In the genomic region with DNA sequence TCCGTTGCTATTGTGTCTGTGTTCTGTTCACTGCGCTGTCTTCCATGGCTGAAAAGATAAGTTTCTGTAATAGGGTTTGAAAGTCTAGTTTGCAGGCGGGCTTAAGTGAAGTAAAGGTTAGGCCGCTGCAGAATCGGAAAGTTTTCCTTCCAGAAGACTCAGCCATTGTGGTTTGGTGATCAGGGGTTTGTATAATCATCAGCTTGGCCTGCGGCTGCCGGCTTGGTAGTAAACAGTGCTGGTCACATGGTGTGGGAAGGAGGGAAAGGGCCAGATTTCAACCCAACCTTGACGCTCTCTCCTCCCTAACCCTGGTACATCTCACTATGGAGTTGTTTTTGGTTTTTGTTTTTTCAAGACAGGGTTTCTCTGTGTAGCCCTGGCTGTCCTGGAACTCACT, we compare ENCODE assay signal across 8 mouse cellular contexts. TPM values are rescaled to one million over a fixed set of nuclear protein-coding genes. Genes with fewer than 3 reads are reported as not detected.
DNase-seq lines count a peak whose midpoint lies in the region; ATAC-seq and TF ChIP-seq lines count a peak whose summit lies in the region.

No protein-coding gene starts in this region.

- no peak for DNase-seq in lung, embryonic 14.5 days
- DNase-seq in lung, postnatal 25 days (ENCODE audit: low spot score) = no peak
- no peak for DNase-seq in cerebellum, postnatal 25 days
- DNase-seq in lung, postnatal 14 days = no peak
- DNase-seq in thymus, postnatal 10 days (ENCODE audit: low spot score in 2 of 2) = no peak

- no peak overlapping the region for H3K4me3 ChIP-seq in lung, embryonic 14.5 days (ENCODE audit: low read depth, low read length)
- H3K4me3 ChIP-seq in hindbrain, embryonic 13.5 days = peak overlapping the region; percentile 77
- H3K4me3 ChIP-seq in limb, embryonic 12.5 days (replicated peaks) = 0 out of 2 replicates have a peak overlapping the region, but pooled peaks have one; percentile 79
- peak overlapping the region; percentile 94; the same call in 1 of the 2 replicates for H3K4me3 ChIP-seq in small intestine, adult 2 months (ENCODE audit: low read depth, low read length)

- H3K9me3 ChIP-seq in lung, embryonic 14.5 days (ENCODE audit: low read depth, low read length) = no peaks in the 10 kb centered on the region; the same call in 1 of the 2 replicates
- no peaks in the 10 kb centered on the region for H3K9me3 ChIP-seq in hindbrain, embryonic 13.5 days
- no peaks in the 10 kb centered on the region for H3K9me3 ChIP-seq in limb, embryonic 12.5 days

- WGBS in lung, embryonic 14.5 days = 85% methylated on average over 8 of the region's 8 CpGs
- WGBS in hindbrain, embryonic 13.5 days = 95% methylated on average over 8 of the region's 8 CpGs
- 92% methylated on average over 8 of the region's 8 CpGs for WGBS in limb, embryonic 12.5 days
- WGBS in small intestine, adult 2 months = 50% methylated on average over 8 of the region's 8 CpGs

- H3K9ac ChIP-seq in lung, embryonic 14.5 days = no peak overlapping the region
- peak overlapping the region; percentile 96 for H3K9ac ChIP-seq in hindbrain, embryonic 13.5 days
- H3K9ac ChIP-seq in limb, embryonic 12.5 days (replicated peaks) = 0 out of 2 replicates have a peak overlapping the region, but pooled peaks have one; percentile 92

- TF ChIP-seq CTCF in lung, embryonic 14.5 days (IDR thresholded peaks at IDR 0.05; ENCODE audit: low read depth) = no peak
- no peak for TF ChIP-seq CTCF in small intestine, adult 2 months (IDR thresholded peaks at IDR 0.05; ENCODE audit: extremely low read depth, insufficient read length, insufficient replicate concordance, low read depth, low read length)

- peak overlapping the region; percentile 93 for H3K4me2 ChIP-seq in lung, embryonic 14.5 days
- peak overlapping the region; percentile 62 for H3K4me2 ChIP-seq in hindbrain, embryonic 13.5 days
- H3K4me2 ChIP-seq in limb, embryonic 12.5 days = peak overlapping the region; percentile 79

- H3K4me1 ChIP-seq in lung, embryonic 14.5 days (ENCODE audit: insufficient read depth) = no peaks in the 10 kb centered on the region; the same call in 1 of the 2 replicates
- H3K4me1 ChIP-seq in hindbrain, embryonic 13.5 days (replicated peaks) = peaks cover 42% of the 10 kb centered on the region
- peaks cover 8% of the 10 kb centered on the region for H3K4me1 ChIP-seq in limb, embryonic 12.5 days (replicated peaks)
- no peaks in the 10 kb centered on the region; the same call in 1 of the 2 replicates for H3K4me1 ChIP-seq in small intestine, adult 2 months (ENCODE audit: control insufficient read depth, insufficient read depth, insufficient read length, low read length)

- peak overlapping the region; percentile 92; the same call in 1 of the 2 replicates for H3K27ac ChIP-seq in lung, embryonic 14.5 days (ENCODE audit: low read depth)
- H3K27ac ChIP-seq in hindbrain, embryonic 13.5 days = peak overlapping the region; percentile 92
- H3K27ac ChIP-seq in limb, embryonic 12.5 days = peak overlapping the region; percentile 92; the same call in 1 of the 2 replicates
- H3K27ac ChIP-seq in small intestine, adult 2 months (ENCODE audit: insufficient read depth, low read depth, low read length) = peak overlapping the region; percentile 75

- no peak for ATAC-seq in lung, embryonic 14.5 days (ENCODE audit: insufficient read depth)
- ATAC-seq in hindbrain, embryonic 13.5 days (ENCODE audit: low FRiP score) = no peak
- no peak for ATAC-seq in limb, embryonic 12.5 days (ENCODE audit: insufficient number of reproducible peaks, insufficient read depth, low FRiP score, low TSS enrichment, low read depth)

- H3K27me3 ChIP-seq in lung, embryonic 14.5 days (ENCODE audit: insufficient read depth, low read length) = no peaks in the 10 kb centered on the region
- no peaks in the 10 kb centered on the region for H3K27me3 ChIP-seq in hindbrain, embryonic 13.5 days
- H3K27me3 ChIP-seq in limb, embryonic 12.5 days = no peaks in the 10 kb centered on the region
- H3K27me3 ChIP-seq in small intestine, adult 2 months (ENCODE audit: control insufficient read depth, insufficient read depth, low read length) = no peaks in the 10 kb centered on the region

- TF ChIP-seq POLR2A in small intestine, adult 2 months (IDR thresholded peaks at IDR 0.05; ENCODE audit: low read depth, low read length) = no peak

- H3K36me3 ChIP-seq in lung, embryonic 14.5 days (ENCODE audit: insufficient read depth) = no peaks in the 10 kb centered on the region
- no peaks in the 10 kb centered on the region for H3K36me3 ChIP-seq in hindbrain, embryonic 13.5 days
- H3K36me3 ChIP-seq in limb, embryonic 12.5 days = no peaks in the 10 kb centered on the region; the same call in 1 of the 2 replicates
- H3K36me3 ChIP-seq in small intestine, adult 2 months (ENCODE audit: control insufficient read depth, insufficient read depth, low read length) = no peaks in the 10 kb centered on the region

RNA-seq across cellular contexts. Expression of gene Tmem94, which starts 1.7 kb away (rescaled TPM):
- polyA plus RNA-seq in lung, embryonic 14.5 days (2014; fragmentation: Nextera tagmentation; extraction: Ambion mirVana) = 18.5 and 20.9 TPM in 2 replicates
- polyA plus RNA-seq in hindbrain, embryonic 13.5 days (2015; fragmentation: Nextera tagmentation; extraction: Ambion mirVana) = 30.9 TPM in 2 replicates
- polyA plus RNA-seq in limb, embryonic 12.5 days (2016; fragmentation: Nextera tagmentation; extraction: Ambion mirVana) = 26.5 and 31.9 TPM in 2 replicates
- 48.2 and 132 TPM in 2 replicates for polyA plus RNA-seq in small intestine, adult 2 months (2012; rRNA removed)

RNA-seq across cellular contexts. Expression of gene Caskin2, which starts 46.5 kb away (rescaled TPM):
- polyA plus RNA-seq in lung, embryonic 14.5 days (2014; fragmentation: Nextera tagmentation; extraction: Ambion mirVana) = 21.0 and 23.0 TPM in 2 replicates
- polyA plus RNA-seq in hindbrain, embryonic 13.5 days (2015; fragmentation: Nextera tagmentation; extraction: Ambion mirVana) = 11.6 and 11.8 TPM in 2 replicates
- polyA plus RNA-seq in limb, embryonic 12.5 days (2016; fragmentation: Nextera tagmentation; extraction: Ambion mirVana) = 14.9 and 16.2 TPM in 2 replicates
- 26.1 and 52.6 TPM in 2 replicates for polyA plus RNA-seq in small intestine, adult 2 months (2012; rRNA removed)

RNA-seq across cellular contexts. Expression of gene Tsen54, which starts 47.5 kb away (rescaled TPM):
- 31.5 and 35.0 TPM in 2 replicates for polyA plus RNA-seq in lung, embryonic 14.5 days (2014; fragmentation: Nextera tagmentation; extraction: Ambion mirVana)
- 24.5 and 25.4 TPM in 2 replicates for polyA plus RNA-seq in hindbrain, embryonic 13.5 days (2015; fragmentation: Nextera tagmentation; extraction: Ambion mirVana)
- 33.2 and 36.1 TPM in 2 replicates for polyA plus RNA-seq in limb, embryonic 12.5 days (2016; fragmentation: Nextera tagmentation; extraction: Ambion mirVana)
- polyA plus RNA-seq in small intestine, adult 2 months (2012; rRNA removed) = 24.3 and 40.8 TPM in 2 replicates

RNA-seq across cellular contexts. Expression of gene Llgl2, which starts 56.9 kb away (rescaled TPM):
- polyA plus RNA-seq in lung, embryonic 14.5 days (2014; fragmentation: Nextera tagmentation; extraction: Ambion mirVana) = 28.8 and 31.9 TPM in 2 replicates
- 1.00 and 2.2 TPM in 2 replicates for polyA plus RNA-seq in hindbrain, embryonic 13.5 days (2015; fragmentation: Nextera tagmentation; extraction: Ambion mirVana)
- polyA plus RNA-seq in limb, embryonic 12.5 days (2016; fragmentation: Nextera tagmentation; extraction: Ambion mirVana) = 5.2 and 6.3 TPM in 2 replicates
- polyA plus RNA-seq in small intestine, adult 2 months (2012; rRNA removed) = 140 and 268 TPM in 2 replicates

RNA-seq across cellular contexts. Expression of gene Grb2, which starts 58.6 kb away (rescaled TPM):
- 41.5 and 48.7 TPM in 2 replicates for polyA plus RNA-seq in lung, embryonic 14.5 days (2014; fragmentation: Nextera tagmentation; extraction: Ambion mirVana)
- 184 and 196 TPM in 2 replicates for polyA plus RNA-seq in hindbrain, embryonic 13.5 days (2015; fragmentation: Nextera tagmentation; extraction: Ambion mirVana)
- polyA plus RNA-seq in limb, embryonic 12.5 days (2016; fragmentation: Nextera tagmentation; extraction: Ambion mirVana) = 109 and 114 TPM in 2 replicates
- 13.0 and 34.8 TPM in 2 replicates for polyA plus RNA-seq in small intestine, adult 2 months (2012; rRNA removed)
